Mouse (Mus musculus): ENCODE measurements around the gene Adk. TPM values are rescaled to one million over a fixed set of nuclear protein-coding genes. Genes with fewer than 3 reads are reported as not detected.

Gene Adk
- polyA plus RNA-seq, 1 experiment, result 69.5 TPM

DNA sequence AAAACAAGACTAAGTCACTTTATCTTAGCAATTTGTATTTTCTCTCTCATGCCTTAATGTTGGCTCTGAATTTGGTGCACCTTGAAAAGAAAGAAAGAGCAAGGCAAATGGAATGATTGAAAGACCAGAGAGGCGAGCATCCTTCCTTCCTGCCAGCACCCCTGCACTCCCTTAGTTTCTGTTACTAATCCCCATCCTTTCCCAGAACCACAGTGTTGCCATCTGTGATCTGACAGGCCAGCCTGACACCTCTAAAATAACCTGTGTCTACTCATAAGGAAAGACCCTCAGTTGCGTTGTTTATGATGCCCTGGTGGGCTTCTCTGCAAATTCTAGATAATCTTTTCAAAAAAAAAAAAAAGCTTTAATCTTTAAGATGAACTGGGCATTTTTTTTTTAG is 319.6 kb downstream of the Adk start:
- no peak overlapping the region for H3ac ChIP-seq (ENCODE audit: control insufficient read depth, insufficient read length, low read depth)
- no peak overlapping the region for H3K4me3 ChIP-seq (ENCODE audit: insufficient read depth, poor library complexity, severe bottlenecking)
- H3K79me3 ChIP-seq (ENCODE audit: low read depth), result no peaks in the 10 kb centered on the region
- no peaks in the 10 kb centered on the region for H3K27me3 ChIP-seq (ENCODE audit: control insufficient read depth, insufficient read depth, insufficient read length)
- H3K36me3 ChIP-seq (ENCODE audit: control insufficient read depth, insufficient read depth), result no peaks in the 10 kb centered on the region
- no peak for TF ChIP-seq USF1 (IDR thresholded peaks at IDR 0.05; ENCODE audit: low read depth)
- no peak for TF ChIP-seq MAX (IDR thresholded peaks at IDR 0.05)
- no peak for TF ChIP-seq CEBPB (IDR thresholded peaks at IDR 0.05; ENCODE audit: low read depth)
- no peak for TF ChIP-seq FOSL1 (IDR thresholded peaks at IDR 0.05; ENCODE audit: insufficient read depth, low read length, poor library complexity, severe bottlenecking)
- no peak for TF ChIP-seq MYOD1 (IDR thresholded peaks at IDR 0.05; ENCODE audit: control insufficient read depth, insufficient read length, low read depth)
- no peak for TF ChIP-seq CTCF (IDR thresholded peaks at IDR 0.05; ENCODE audit: control insufficient read depth, insufficient read depth, insufficient read length)
- no peak for TF ChIP-seq MYOG (IDR thresholded peaks at IDR 0.05; ENCODE audit: control insufficient read depth, extremely low read depth, insufficient read length)
- no peaks in the 10 kb centered on the region for H3K79me2 ChIP-seq (ENCODE audit: control insufficient read depth, insufficient read depth)

DNA sequence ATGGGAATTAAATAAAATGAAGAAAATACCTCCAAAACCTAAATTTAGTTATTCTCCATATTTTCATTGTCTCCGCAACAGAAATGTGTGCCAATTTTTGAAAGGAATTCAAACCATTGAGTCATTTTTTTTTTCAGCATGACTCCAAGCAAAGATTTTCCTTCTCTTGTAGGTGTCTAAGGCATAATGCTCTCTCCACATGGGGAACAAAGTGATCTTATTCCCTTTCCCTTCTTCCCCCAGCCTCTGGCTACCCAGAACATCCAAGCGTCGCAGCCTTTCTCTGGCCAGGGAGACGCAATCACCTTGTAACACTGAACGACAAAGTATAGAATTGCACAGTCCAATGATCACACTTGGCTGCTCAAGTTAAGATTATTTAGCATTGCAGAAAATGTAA is 320.3 kb downstream of the Adk start:
- Histone ChIP-seq H3K36me3 (ENCODE audit: control insufficient read depth, insufficient read depth) (no peaks in the 10 kb centered on the region), H3K79me3 (ENCODE audit: low read depth) (no peaks in the 10 kb centered on the region), H3K27me3 (ENCODE audit: control insufficient read depth, insufficient read depth, insufficient read length) (no peaks in the 10 kb centered on the region), H3K4me3 (ENCODE audit: insufficient read depth, poor library complexity, severe bottlenecking) (no peak overlapping the region), H3K79me2 (ENCODE audit: control insufficient read depth, insufficient read depth) (no peaks in the 10 kb centered on the region), H3ac (ENCODE audit: control insufficient read depth, insufficient read length, low read depth) (no peak overlapping the region)
- TF ChIP-seq USF1 (IDR thresholded peaks at IDR 0.05; ENCODE audit: low read depth) (no peak), MYOG (IDR thresholded peaks at IDR 0.05; ENCODE audit: control insufficient read depth, extremely low read depth, insufficient read length) (no peak), MAX (IDR thresholded peaks at IDR 0.05) (no peak), CTCF (IDR thresholded peaks at IDR 0.05; ENCODE audit: control insufficient read depth, insufficient read depth, insufficient read length) (no peak), CEBPB (IDR thresholded peaks at IDR 0.05; ENCODE audit: low read depth) (no peak), MYOD1 (IDR thresholded peaks at IDR 0.05; ENCODE audit: control insufficient read depth, insufficient read length, low read depth) (no peak), FOSL1 (IDR thresholded peaks at IDR 0.05; ENCODE audit: insufficient read depth, low read length, poor library complexity, severe bottlenecking) (no peak)

DNA sequence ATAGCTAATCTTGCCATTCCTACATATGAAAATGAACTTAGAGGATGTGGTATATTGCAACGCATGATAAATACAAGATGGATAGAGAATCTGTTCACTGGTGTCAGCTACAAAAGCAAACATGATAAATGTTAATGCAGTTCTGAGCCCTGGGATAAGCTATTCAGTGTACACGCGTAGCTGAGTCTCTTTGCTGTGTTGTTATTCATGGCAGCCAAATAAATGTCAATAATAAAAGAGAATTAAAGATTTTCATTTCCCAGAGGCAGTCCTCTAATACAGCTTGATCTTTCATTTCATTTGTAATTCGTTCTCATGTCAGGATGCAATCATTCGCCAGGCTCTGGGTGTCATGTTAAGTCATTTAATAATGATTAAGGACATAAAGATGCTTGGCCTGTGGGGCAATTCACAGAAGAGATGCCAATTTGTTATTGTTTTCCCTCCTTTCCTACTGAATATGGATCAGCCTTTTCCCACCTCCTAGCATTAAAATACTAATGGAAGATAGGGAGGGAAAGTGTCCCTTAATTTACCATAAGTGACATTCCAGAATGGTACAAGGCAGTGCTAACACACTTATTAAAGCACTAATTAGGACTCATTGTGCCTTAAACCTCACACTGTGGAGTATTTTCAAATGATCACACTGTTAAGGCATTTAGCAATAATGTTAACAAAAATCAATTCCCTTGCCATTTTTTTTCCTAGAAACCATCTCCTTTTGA is 331.5 kb downstream of the Adk start:
- TF ChIP-seq MYOD1 (IDR thresholded peaks at IDR 0.05; ENCODE audit: control insufficient read depth, insufficient read length, low read depth) (no peak), MYOG (IDR thresholded peaks at IDR 0.05; ENCODE audit: control insufficient read depth, extremely low read depth, insufficient read length) (no peak), USF1 (IDR thresholded peaks at IDR 0.05; ENCODE audit: low read depth) (no peak), CTCF (IDR thresholded peaks at IDR 0.05; ENCODE audit: control insufficient read depth, insufficient read depth, insufficient read length) (no peak), MAX (IDR thresholded peaks at IDR 0.05) (no peak), FOSL1 (IDR thresholded peaks at IDR 0.05; ENCODE audit: insufficient read depth, low read length, poor library complexity, severe bottlenecking) (no peak), CEBPB (IDR thresholded peaks at IDR 0.05; ENCODE audit: low read depth) (no peak)
- H3K36me3 ChIP-seq (ENCODE audit: control insufficient read depth, insufficient read depth), result peaks cover 8% of the 10 kb centered on the region
- no peak overlapping the region for H3K4me3 ChIP-seq (ENCODE audit: insufficient read depth, poor library complexity, severe bottlenecking)
- H3K79me2 ChIP-seq (ENCODE audit: control insufficient read depth, insufficient read depth), result no peaks in the 10 kb centered on the region
- no peak overlapping the region for H3ac ChIP-seq (ENCODE audit: control insufficient read depth, insufficient read length, low read depth)
- H3K27me3 ChIP-seq (ENCODE audit: control insufficient read depth, insufficient read depth, insufficient read length), result no peaks in the 10 kb centered on the region
- H3K79me3 ChIP-seq (ENCODE audit: low read depth), result no peaks in the 10 kb centered on the region

DNA sequence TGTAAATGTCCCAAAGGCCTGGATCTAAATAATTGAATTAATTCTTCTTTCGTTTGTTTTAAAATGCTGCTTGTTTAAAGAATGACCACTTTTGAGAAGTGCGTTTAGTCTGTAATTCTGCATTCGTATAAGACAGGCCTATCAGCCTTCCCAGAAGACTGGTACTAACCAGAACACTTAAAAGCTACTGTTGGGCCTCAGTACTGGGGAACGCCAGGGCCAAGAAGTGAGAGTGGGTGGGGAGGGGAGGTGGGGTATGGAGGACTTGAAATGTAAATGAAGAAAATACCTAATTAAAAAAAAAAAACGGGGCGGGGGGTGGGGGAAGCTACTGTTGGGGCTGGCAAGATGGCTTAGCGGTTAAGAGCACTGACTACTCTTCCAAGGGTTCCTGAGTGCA is 347.1 kb downstream of the Adk start:
- Histone ChIP-seq H3ac (ENCODE audit: control insufficient read depth, insufficient read length, low read depth) (no peak overlapping the region), H3K27me3 (ENCODE audit: control insufficient read depth, insufficient read depth, insufficient read length) (no peaks in the 10 kb centered on the region), H3K36me3 (ENCODE audit: control insufficient read depth, insufficient read depth) (no peaks in the 10 kb centered on the region), H3K79me2 (ENCODE audit: control insufficient read depth, insufficient read depth) (no peaks in the 10 kb centered on the region), H3K79me3 (ENCODE audit: low read depth) (no peaks in the 10 kb centered on the region), H3K4me3 (ENCODE audit: insufficient read depth, poor library complexity, severe bottlenecking) (no peak overlapping the region)
- TF ChIP-seq MYOG (IDR thresholded peaks at IDR 0.05; ENCODE audit: control insufficient read depth, extremely low read depth, insufficient read length) (no peak), MYOD1 (IDR thresholded peaks at IDR 0.05; ENCODE audit: control insufficient read depth, insufficient read length, low read depth) (no peak), FOSL1 (IDR thresholded peaks at IDR 0.05; ENCODE audit: insufficient read depth, low read length, poor library complexity, severe bottlenecking) (no peak), CEBPB (IDR thresholded peaks at IDR 0.05; ENCODE audit: low read depth) (no peak), MAX (IDR thresholded peaks at IDR 0.05) (no peak), CTCF (IDR thresholded peaks at IDR 0.05; ENCODE audit: control insufficient read depth, insufficient read depth, insufficient read length) (no peak), USF1 (IDR thresholded peaks at IDR 0.05; ENCODE audit: low read depth) (no peak)

DNA sequence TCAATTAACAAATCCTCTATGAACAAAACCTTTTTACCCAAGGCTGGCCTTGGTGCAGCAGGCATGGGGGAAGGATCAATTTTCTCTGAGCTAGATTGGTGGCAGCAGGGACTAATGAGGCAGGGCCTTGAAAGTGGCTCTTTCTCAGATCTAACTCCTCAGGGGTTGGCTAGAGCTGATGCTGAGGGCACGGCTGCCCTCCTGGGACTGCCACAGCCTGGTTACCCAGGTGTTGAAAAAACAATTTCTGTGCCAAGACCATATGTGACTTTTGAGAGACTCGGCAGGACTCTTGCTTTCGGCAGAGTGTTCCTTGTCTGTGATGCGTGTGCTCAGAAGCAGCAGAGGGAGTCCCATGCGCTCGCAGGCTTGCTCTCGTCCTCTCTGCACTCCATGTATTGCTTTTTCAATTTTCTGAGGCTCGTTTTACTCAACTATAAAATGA is 349.8 kb downstream of the Adk start:
- H3K79me2 ChIP-seq (ENCODE audit: control insufficient read depth, insufficient read depth), result no peaks in the 10 kb centered on the region
- no peak overlapping the region for H3ac ChIP-seq (ENCODE audit: control insufficient read depth, insufficient read length, low read depth)
- H3K4me3 ChIP-seq (ENCODE audit: insufficient read depth, poor library complexity, severe bottlenecking), result no peak overlapping the region
- TF ChIP-seq CTCF (IDR thresholded peaks at IDR 0.05; ENCODE audit: control insufficient read depth, insufficient read depth, insufficient read length), result no peak
- no peak for TF ChIP-seq USF1 (IDR thresholded peaks at IDR 0.05; ENCODE audit: low read depth)
- TF ChIP-seq MYOG (IDR thresholded peaks at IDR 0.05; ENCODE audit: control insufficient read depth, extremely low read depth, insufficient read length), result no peak
- no peak for TF ChIP-seq MAX (IDR thresholded peaks at IDR 0.05)
- TF ChIP-seq CEBPB (IDR thresholded peaks at IDR 0.05; ENCODE audit: low read depth), result no peak
- TF ChIP-seq FOSL1 (IDR thresholded peaks at IDR 0.05; ENCODE audit: insufficient read depth, low read length, poor library complexity, severe bottlenecking), result no peak
- TF ChIP-seq MYOD1 (IDR thresholded peaks at IDR 0.05; ENCODE audit: control insufficient read depth, insufficient read length, low read depth), result no peak
- H3K27me3 ChIP-seq (ENCODE audit: control insufficient read depth, insufficient read depth, insufficient read length), result no peaks in the 10 kb centered on the region
- no peaks in the 10 kb centered on the region for H3K79me3 ChIP-seq (ENCODE audit: low read depth)
- no peaks in the 10 kb centered on the region for H3K36me3 ChIP-seq (ENCODE audit: control insufficient read depth, insufficient read depth)
